In genomic region chr6:137188375-137188926, GRCm38 (mm10) we compare ENCODE assay signal across 22 mouse cellular contexts. TPM values are rescaled to one million over a fixed set of nuclear protein-coding genes. Genes with fewer than 3 reads are reported as not detected.
DNase-seq lines count a peak whose midpoint lies in the region; ATAC-seq and TF ChIP-seq lines count a peak whose summit lies in the region.
"Had no signal": no experiment of that assay in that cellular context is flagged by ENCODE, and none has a peak within 500 bp of the region (broad histone marks: within the 10 kb centered on the region; RNA-seq: fewer than 3 reads in every experiment).

No protein-coding gene starts in this region.

- TF ChIP-seq CTCF in midbrain, postnatal 0 days (IDR thresholded peaks at IDR 0.05): no peak

- 58% methylated on average over 11 of the region's 11 CpGs for WGBS in forebrain, embryonic 15.5 days
- WGBS in forebrain, embryonic 16.5 days: 58% methylated on average over 10 of the region's 11 CpGs
- 28% methylated on average over 11 of the region's 11 CpGs for WGBS in kidney, embryonic 15.5 days
- 61% methylated on average over 10 of the region's 11 CpGs for WGBS in midbrain, embryonic 13.5 days
- WGBS in midbrain, postnatal 0 days: 66% methylated on average over 11 of the region's 11 CpGs
- 30% methylated on average over 11 of the region's 11 CpGs for WGBS in neural tube, embryonic 15.5 days

- no peaks in the 10 kb centered on the region for H3K27me3 ChIP-seq in forebrain, embryonic 15.5 days
- H3K27me3 ChIP-seq in forebrain, embryonic 16.5 days (replicated peaks; ENCODE audit: control insufficient read depth, insufficient read depth, low read length): no peaks in the 10 kb centered on the region
- 0 out of 2 replicates have a peak, but pooled peaks cover under 1% of the 10 kb centered on the region for H3K27me3 ChIP-seq in kidney, embryonic 15.5 days
- no peaks in the 10 kb centered on the region for H3K27me3 ChIP-seq in midbrain, embryonic 13.5 days
- no peaks in the 10 kb centered on the region for H3K27me3 ChIP-seq in midbrain, postnatal 0 days (ENCODE audit: insufficient read depth, low read length)
- H3K27me3 ChIP-seq in neural tube, embryonic 15.5 days (replicated peaks): no peaks in the 10 kb centered on the region
- H3K27me3 ChIP-seq: embryonic facial prominence, embryonic 15.5 days; limb, embryonic 15.5 days; midbrain, embryonic 15.5 days had no signal

- 0 out of 2 replicates have a peak, but pooled peaks have one; percentile 23 for ATAC-seq in forebrain, embryonic 15.5 days (replicated peaks)
- no peak for ATAC-seq in forebrain, embryonic 16.5 days
- 0 out of 2 replicates have a peak, but pooled peaks have one; percentile 36 for ATAC-seq in kidney, embryonic 15.5 days (replicated peaks; ENCODE audit: low FRiP score)
- peak; percentile 72; the same call in 1 of the 2 replicates for ATAC-seq in midbrain, embryonic 13.5 days
- no peak for ATAC-seq in midbrain, postnatal 0 days (ENCODE audit: low FRiP score)
- 0 out of 2 replicates have a peak, but pooled peaks have one; percentile 62 for ATAC-seq in neural tube, embryonic 15.5 days (ENCODE audit: low FRiP score)
- ATAC-seq: midbrain, embryonic 15.5 days had no signal

- H3K4me1 ChIP-seq in forebrain, embryonic 15.5 days: no peaks in the 10 kb centered on the region
- no peaks in the 10 kb centered on the region; the same call in 1 of the 2 replicates for H3K4me1 ChIP-seq in forebrain, embryonic 16.5 days (replicated peaks; ENCODE audit: control insufficient read depth, insufficient read depth, low read length)
- no peaks in the 10 kb centered on the region; the same call in 1 of the 2 replicates for H3K4me1 ChIP-seq in kidney, embryonic 15.5 days
- H3K4me1 ChIP-seq in midbrain, embryonic 13.5 days (replicated peaks): no peaks in the 10 kb centered on the region
- no peaks in the 10 kb centered on the region for H3K4me1 ChIP-seq in midbrain, postnatal 0 days (ENCODE audit: insufficient read depth, low read length)
- peaks cover 9% of the 10 kb centered on the region for H3K4me1 ChIP-seq in neural tube, embryonic 15.5 days
- H3K4me1 ChIP-seq: embryonic facial prominence, embryonic 15.5 days; limb, embryonic 15.5 days had no signal

- no peaks in the 10 kb centered on the region for H3K9me3 ChIP-seq in forebrain, embryonic 15.5 days
- no peaks in the 10 kb centered on the region for H3K9me3 ChIP-seq in forebrain, embryonic 16.5 days (ENCODE audit: control insufficient read depth, low read length)
- no peaks in the 10 kb centered on the region for H3K9me3 ChIP-seq in kidney, embryonic 15.5 days (replicated peaks)
- H3K9me3 ChIP-seq in midbrain, embryonic 13.5 days: no peaks in the 10 kb centered on the region
- no peaks in the 10 kb centered on the region for H3K9me3 ChIP-seq in midbrain, postnatal 0 days (ENCODE audit: low read length)
- no peaks in the 10 kb centered on the region for H3K9me3 ChIP-seq in neural tube, embryonic 15.5 days (replicated peaks)
- H3K9me3 ChIP-seq: embryonic facial prominence, embryonic 15.5 days; heart, embryonic 10.5 days; limb, embryonic 15.5 days; midbrain, embryonic 15.5 days had no signal

- no peak overlapping the region for H3K9ac ChIP-seq in forebrain, embryonic 15.5 days (replicated peaks)
- no peak overlapping the region for H3K9ac ChIP-seq in forebrain, embryonic 16.5 days (replicated peaks; ENCODE audit: low read depth, low read length)
- no peak overlapping the region for H3K9ac ChIP-seq in kidney, embryonic 15.5 days
- H3K9ac ChIP-seq in midbrain, embryonic 13.5 days (replicated peaks): no peak overlapping the region
- no peak overlapping the region for H3K9ac ChIP-seq in midbrain, postnatal 0 days (replicated peaks; ENCODE audit: low read length, poor library complexity, severe bottlenecking)
- no peak overlapping the region for H3K9ac ChIP-seq in neural tube, embryonic 15.5 days (replicated peaks)
- H3K9ac ChIP-seq: embryonic facial prominence, embryonic 15.5 days; limb, embryonic 15.5 days; midbrain, embryonic 15.5 days had no signal

- H3K4me2 ChIP-seq in forebrain, embryonic 15.5 days (replicated peaks): no peak overlapping the region
- no peak overlapping the region for H3K4me2 ChIP-seq in forebrain, embryonic 16.5 days (ENCODE audit: low read length)
- no peak overlapping the region for H3K4me2 ChIP-seq in kidney, embryonic 15.5 days
- no peak overlapping the region for H3K4me2 ChIP-seq in midbrain, embryonic 13.5 days (replicated peaks)
- no peak overlapping the region for H3K4me2 ChIP-seq in midbrain, postnatal 0 days (ENCODE audit: low read depth, low read length, poor library complexity, severe bottlenecking)
- no peak overlapping the region for H3K4me2 ChIP-seq in neural tube, embryonic 15.5 days
- H3K4me2 ChIP-seq: embryonic facial prominence, embryonic 15.5 days; limb, embryonic 15.5 days; midbrain, embryonic 15.5 days had no signal

- DNase-seq in kidney, postnatal 4 days: no peak
- no peak for DNase-seq in midbrain, postnatal 0 days (ENCODE audit: low spot score)
- DNase-seq in adrenal gland, postnatal 10 days: no peak
- DNase-seq: adrenal gland, postnatal 25 days; cerebellum, adult 18-20 months; cerebellum, postnatal 36 days; gastrocnemius, postnatal 36 days; kidney, adult 18-20 months; kidney, postnatal 25 days; thymus, adult 2 months had no signal

- H3K27ac ChIP-seq in forebrain, embryonic 15.5 days (replicated peaks): no peak overlapping the region
- H3K27ac ChIP-seq in forebrain, embryonic 16.5 days (ENCODE audit: low read length): no peak overlapping the region
- no peak overlapping the region for H3K27ac ChIP-seq in kidney, embryonic 15.5 days
- no peak overlapping the region for H3K27ac ChIP-seq in midbrain, embryonic 13.5 days
- no peak overlapping the region for H3K27ac ChIP-seq in midbrain, postnatal 0 days (ENCODE audit: low read depth, low read length)
- no peak overlapping the region for H3K27ac ChIP-seq in neural tube, embryonic 15.5 days (replicated peaks)
- H3K27ac ChIP-seq: embryonic facial prominence, embryonic 15.5 days; heart, embryonic 10.5 days; limb, embryonic 15.5 days; midbrain, embryonic 15.5 days had no signal

- H3K36me3 ChIP-seq in forebrain, embryonic 15.5 days: no peaks in the 10 kb centered on the region
- no peaks in the 10 kb centered on the region for H3K36me3 ChIP-seq in forebrain, embryonic 16.5 days (ENCODE audit: control insufficient read depth, insufficient read depth)
- H3K36me3 ChIP-seq in kidney, embryonic 15.5 days: no peaks in the 10 kb centered on the region
- H3K36me3 ChIP-seq in midbrain, embryonic 13.5 days: no peaks in the 10 kb centered on the region
- H3K36me3 ChIP-seq in midbrain, postnatal 0 days (ENCODE audit: insufficient read depth, low read length): no peaks in the 10 kb centered on the region
- no peaks in the 10 kb centered on the region for H3K36me3 ChIP-seq in neural tube, embryonic 15.5 days
- H3K36me3 ChIP-seq: embryonic facial prominence, embryonic 15.5 days; G1E; heart, embryonic 10.5 days; limb, embryonic 15.5 days; midbrain, embryonic 15.5 days had no signal

- no peak overlapping the region for H3K4me3 ChIP-seq in forebrain, embryonic 15.5 days
- no peak overlapping the region for H3K4me3 ChIP-seq in forebrain, embryonic 16.5 days (replicated peaks; ENCODE audit: low read length)
- H3K4me3 ChIP-seq in kidney, embryonic 15.5 days (replicated peaks): no peak overlapping the region
- H3K4me3 ChIP-seq in midbrain, embryonic 13.5 days (replicated peaks): no peak overlapping the region
- H3K4me3 ChIP-seq in midbrain, postnatal 0 days (ENCODE audit: low read depth, low read length): no peak overlapping the region
- no peak overlapping the region for H3K4me3 ChIP-seq in neural tube, embryonic 15.5 days (replicated peaks)
- H3K4me3 ChIP-seq: embryonic facial prominence, embryonic 15.5 days; heart, embryonic 10.5 days; limb, embryonic 15.5 days; midbrain, embryonic 15.5 days had no signal

RNA-seq across cellular contexts. Expression of gene Rerg, which starts 18.2 kb away (rescaled TPM):
- 4.6 and 5.8 TPM in 2 replicates for polyA plus RNA-seq in forebrain, embryonic 15.5 days (2015; fragmentation: Nextera tagmentation; extraction: Ambion mirVana)
- polyA plus RNA-seq in forebrain, embryonic 16.5 days (2015; fragmentation: Nextera tagmentation; extraction: Ambion mirVana): 6.9 and 7.2 TPM in 2 replicates
- polyA plus RNA-seq in kidney, embryonic 15.5 days (2015; fragmentation: Nextera tagmentation; extraction: Ambion mirVana): 13.9 and 15.5 TPM in 2 replicates
- 2.3 and 2.8 TPM in 2 replicates for polyA plus RNA-seq in midbrain, embryonic 13.5 days (2015; fragmentation: Nextera tagmentation; extraction: Ambion mirVana)
- 0.82 and 2.9 TPM in 2 replicates for total RNA-seq in midbrain, postnatal 0 days (2014; rRNA removed)
- 8.3 and 9.8 TPM in 2 replicates for polyA plus RNA-seq in midbrain, postnatal 0 days (2015; fragmentation: Nextera tagmentation; extraction: Ambion mirVana)
- 10.6 and 11.1 TPM in 2 replicates for polyA plus RNA-seq in neural tube, embryonic 15.5 days (2015; fragmentation: Nextera tagmentation; extraction: Ambion mirVana)
- total RNA-seq in adrenal gland, postnatal 10 days (2021): 10 to 100 TPM; 81.0 to 82.3 TPM
- total RNA-seq: megakaryocyte progenitor cell, adult 5-6 weeks; neutrophil, adult 5-6 weeks had no signal
- polyA plus RNA-seq: G1E had no signal

Comparison
In these comparisons a context has a peak if more than half of its experiments do, and no peak if none do; other contexts are left out.
1. ATAC-seq: peak in forebrain, embryonic 15.5 days (single experiment), kidney, embryonic 15.5 days (single experiment), midbrain, embryonic 13.5 days (single experiment) and neural tube, embryonic 15.5 days (single experiment); none in forebrain, embryonic 16.5 days (single experiment) and midbrain, postnatal 0 days (single experiment).